Mouse (Mus musculus): Measurements from ENCODE around the gene Ube2d1.

Gene Ube2d1

DNA sequence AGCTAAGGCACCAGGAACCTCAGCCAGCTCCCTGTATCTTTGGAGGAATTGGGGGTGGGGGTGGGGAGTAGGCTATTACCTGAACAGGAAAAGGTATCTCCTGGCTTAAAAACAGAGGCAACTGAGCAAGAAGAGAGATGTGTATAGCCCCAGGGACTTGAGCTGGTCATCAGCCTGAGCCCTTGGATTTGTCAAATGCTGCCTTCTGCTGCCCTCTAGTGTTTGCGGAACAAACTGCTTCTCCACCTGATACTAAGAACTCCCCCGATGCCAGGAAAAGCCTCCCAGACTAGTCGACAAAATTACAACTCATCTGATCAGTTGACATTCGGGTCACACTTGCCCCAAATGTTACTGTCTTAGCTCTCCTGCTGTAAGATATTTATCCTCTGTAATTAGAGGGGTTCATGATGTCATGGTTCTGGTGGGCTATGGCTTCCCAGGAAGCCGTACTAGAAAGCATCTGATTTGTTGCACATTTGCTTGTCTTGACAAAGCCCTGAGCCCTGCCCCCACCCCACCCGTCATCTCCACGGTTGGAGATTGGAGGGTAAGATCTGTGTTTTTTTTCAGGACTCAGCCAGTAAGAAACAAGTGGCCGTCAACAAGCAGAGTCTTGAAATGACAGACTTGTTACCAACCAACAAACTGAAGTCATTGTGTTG is 66.7 kb downstream of the Ube2d1 start:
- peak; percentile 66 for DNase-seq

GRCm38 (mm10) chr10:71215996-71216395 is 69.1 kb downstream of the Ube2d1 start:
- DNase-seq, result no peak

Data from thymus, postnatal 25 days (tissue).